Mouse (Mus musculus): Measurements from ENCODE around the gene Pvrig. TPM values are rescaled to one million over a fixed set of nuclear protein-coding genes. Genes with fewer than 3 reads are reported as not detected.
"Not testable (repeated sequence)": the region's sequence is repeated elsewhere in the genome, so short reads cannot be mapped to it uniquely, and the experiment has no call there.

Gene Pvrig
- polyA plus RNA-seq (2015; fragmentation: Nextera tagmentation; extraction: Ambion mirVana) = not detected in 2 replicates

GRCm38 (mm10) chr5:138341661-138342060, at the start of gene Pvrig:
Pvrig (plus strand) TSS chr5:138341961.
- Histone ChIP-seq H3K4me3 (ENCODE audit: low read depth, low read length) (no peak within 1 kb of the TSS), H3K4me1 (ENCODE audit: control insufficient read depth, insufficient read depth, low read length) (no peaks in the 10 kb centered on the region), H3K27me3 (ENCODE audit: control insufficient read depth, insufficient read depth, low read depth, low read length) (no peaks in the 10 kb centered on the region), H3K4me2 (ENCODE audit: low read length) (no peak within 1 kb of the TSS), H3K36me3 (ENCODE audit: control insufficient read depth, insufficient read depth, low read length) (no peaks in the 10 kb centered on the region), H3K27ac (ENCODE audit: low read length) (no peak within 1 kb of the TSS), H3K9me3 (replicated peaks; ENCODE audit: control insufficient read depth, low read length, poor library complexity, severe bottlenecking) (no peaks in the 10 kb centered on the region), H3K9ac (ENCODE audit: low read depth, low read length) (no peak within 1 kb of the TSS)
- no peak for ATAC-seq
- 85% methylated on average over 2 of the region's 2 CpGs for WGBS

- peaks cover 2% of the 10 kb centered on the region; the same call in 1 of the 2 replicates for H3K36me3 ChIP-seq (ENCODE audit: control insufficient read depth, insufficient read depth, low read length)
- H3K9me3 ChIP-seq (replicated peaks; ENCODE audit: control insufficient read depth, low read length, poor library complexity, severe bottlenecking) = no peaks in the 10 kb centered on the region
Measured at GRCm38 (mm10) chr5:138294158-138294557, 47.6 kb upstream of the Pvrig start.

GRCm38 (mm10) chr5:138299613-138300012, 42.1 kb upstream of the Pvrig start:
- WGBS = 86% methylated on average over 2 of the region's 2 CpGs

More at GRCm38 (mm10) chr5:138294158-138294557, 47.6 kb upstream of the Pvrig start:
- Histone ChIP-seq H3K4me2 (ENCODE audit: low read length) (no peak overlapping the region), H3K27me3 (ENCODE audit: control insufficient read depth, insufficient read depth, low read depth, low read length) (no peaks in the 10 kb centered on the region), H3K4me1 (ENCODE audit: control insufficient read depth, insufficient read depth, low read length) (no peaks in the 10 kb centered on the region), H3K9ac (ENCODE audit: low read depth, low read length) (no peak overlapping the region), H3K4me3 (ENCODE audit: low read depth, low read length) (no peak overlapping the region), H3K27ac (ENCODE audit: low read length) (no peak overlapping the region)
- ATAC-seq = no peak

GRCm38 (mm10) chr5:138312795-138313194, 29.0 kb upstream of the Pvrig start:
- H3K27me3 ChIP-seq (ENCODE audit: control insufficient read depth, insufficient read depth, low read depth, low read length) = no peaks in the 10 kb centered on the region
- H3K4me3 ChIP-seq (ENCODE audit: low read depth, low read length) = no peak overlapping the region
- H3K9ac ChIP-seq (ENCODE audit: low read depth, low read length) = no peak overlapping the region
- no peak overlapping the region for H3K27ac ChIP-seq (ENCODE audit: low read length)
- no peak overlapping the region for H3K4me2 ChIP-seq (ENCODE audit: low read length)
- no peaks in the 10 kb centered on the region for H3K9me3 ChIP-seq (replicated peaks; ENCODE audit: control insufficient read depth, low read length, poor library complexity, severe bottlenecking)
- H3K36me3 ChIP-seq (ENCODE audit: control insufficient read depth, insufficient read depth, low read length) = 0 out of 2 replicates have a peak, but pooled peaks cover 4% of the 10 kb centered on the region
- ATAC-seq = no peak
- WGBS = 92% methylated on average over 3 of the region's 3 CpGs
- H3K4me1 ChIP-seq (ENCODE audit: control insufficient read depth, insufficient read depth, low read length) = no peaks in the 10 kb centered on the region

More at GRCm38 (mm10) chr5:138299613-138300012, 42.1 kb upstream of the Pvrig start:
- Histone ChIP-seq H3K4me3 (ENCODE audit: low read depth, low read length) (no peak overlapping the region), H3K4me2 (ENCODE audit: low read length) (no peak overlapping the region), H3K27ac (ENCODE audit: low read length) (no peak overlapping the region), H3K4me1 (ENCODE audit: control insufficient read depth, insufficient read depth, low read length) (no peaks in the 10 kb centered on the region), H3K27me3 (ENCODE audit: control insufficient read depth, insufficient read depth, low read depth, low read length) (no peaks in the 10 kb centered on the region), H3K9ac (ENCODE audit: low read depth, low read length) (no peak overlapping the region), H3K9me3 (replicated peaks; ENCODE audit: control insufficient read depth, low read length, poor library complexity, severe bottlenecking) (no peaks in the 10 kb centered on the region), H3K36me3 (ENCODE audit: control insufficient read depth, insufficient read depth, low read length) (peaks cover 4% of the 10 kb centered on the region; the same call in 1 of the 2 replicates)
- ATAC-seq = no peak

GRCm38 (mm10) chr5:138343216-138343615, 1.5 kb downstream of the Pvrig start:
- H3K9ac ChIP-seq (ENCODE audit: low read depth, low read length) = no peak overlapping the region
- H3K27me3 ChIP-seq (ENCODE audit: control insufficient read depth, insufficient read depth, low read depth, low read length) = no peaks in the 10 kb centered on the region
- no peak overlapping the region for H3K4me3 ChIP-seq (ENCODE audit: low read depth, low read length)
- H3K4me2 ChIP-seq (ENCODE audit: low read length) = no peak overlapping the region
- H3K36me3 ChIP-seq (ENCODE audit: control insufficient read depth, insufficient read depth, low read length) = no peaks in the 10 kb centered on the region
- no peaks in the 10 kb centered on the region for H3K4me1 ChIP-seq (ENCODE audit: control insufficient read depth, insufficient read depth, low read length)
- 89% methylated on average over 3 of the region's 3 CpGs for WGBS
- no peak overlapping the region for H3K27ac ChIP-seq (ENCODE audit: low read length)
- no peaks in the 10 kb centered on the region for H3K9me3 ChIP-seq (replicated peaks; ENCODE audit: control insufficient read depth, low read length, poor library complexity, severe bottlenecking)
- ATAC-seq = no peak

- not testable (repeated sequence) for H3K9me3 ChIP-seq (replicated peaks; ENCODE audit: control insufficient read depth, low read length, poor library complexity, severe bottlenecking)
Measured at GRCm38 (mm10) chr5:138363208-138363607, 21.4 kb downstream of the Pvrig start.

GRCm38 (mm10) chr5:138365347-138365746, 23.6 kb downstream of the Pvrig start:
- not testable (repeated sequence) for H3K9me3 ChIP-seq (replicated peaks; ENCODE audit: control insufficient read depth, low read length, poor library complexity, severe bottlenecking); H3K27ac ChIP-seq (ENCODE audit: low read length); H3K4me1 ChIP-seq (ENCODE audit: control insufficient read depth, insufficient read depth, low read length); H3K4me2 ChIP-seq (ENCODE audit: low read length); H3K36me3 ChIP-seq (ENCODE audit: control insufficient read depth, insufficient read depth, low read length); H3K4me3 ChIP-seq (ENCODE audit: low read depth, low read length); H3K27me3 ChIP-seq (ENCODE audit: control insufficient read depth, insufficient read depth, low read depth, low read length); ATAC-seq; H3K9ac ChIP-seq (ENCODE audit: low read depth, low read length)
- WGBS = 88% methylated on average over 8 of the region's 10 CpGs

More at GRCm38 (mm10) chr5:138363208-138363607, 21.4 kb downstream of the Pvrig start:
- not testable (repeated sequence) for H3K27me3 ChIP-seq (ENCODE audit: control insufficient read depth, insufficient read depth, low read depth, low read length); H3K27ac ChIP-seq (ENCODE audit: low read length); H3K4me1 ChIP-seq (ENCODE audit: control insufficient read depth, insufficient read depth, low read length); H3K4me2 ChIP-seq (ENCODE audit: low read length); ATAC-seq; H3K9ac ChIP-seq (ENCODE audit: low read depth, low read length); H3K36me3 ChIP-seq (ENCODE audit: control insufficient read depth, insufficient read depth, low read length); H3K4me3 ChIP-seq (ENCODE audit: low read depth, low read length)
- WGBS = 93% methylated on average over 5 of the region's 7 CpGs

Other genes with a start within 250 kb of the Pvrig start
- gene Zscan21, start 225.1 kb upstream of the Pvrig start, polyA plus RNA-seq (2015; fragmentation: Nextera tagmentation; extraction: Ambion mirVana) = 85.4 and 96.0 TPM in 2 replicates
- gene Zfp113, start 186.2 kb upstream of the Pvrig start, polyA plus RNA-seq (2015; fragmentation: Nextera tagmentation; extraction: Ambion mirVana) = 23.9 and 26.3 TPM in 2 replicates
- 288 and 309 TPM in 2 replicates for gene Cops6, start 180.9 kb upstream of the Pvrig start, polyA plus RNA-seq (2015; fragmentation: Nextera tagmentation; extraction: Ambion mirVana)
- 24.9 and 27.2 TPM in 2 replicates for gene Ap4m1, start 170.0 kb upstream of the Pvrig start, polyA plus RNA-seq (2015; fragmentation: Nextera tagmentation; extraction: Ambion mirVana)
- 72.3 and 81.6 TPM in 2 replicates for gene Mcm7, start 169.5 kb upstream of the Pvrig start, polyA plus RNA-seq (2015; fragmentation: Nextera tagmentation; extraction: Ambion mirVana)
- gene Taf6, start 154.5 kb upstream of the Pvrig start, polyA plus RNA-seq (2015; fragmentation: Nextera tagmentation; extraction: Ambion mirVana) = 74.4 and 75.8 TPM in 2 replicates
- 29.0 and 33.7 TPM in 2 replicates for gene Cnpy4, start 154.5 kb upstream of the Pvrig start, polyA plus RNA-seq (2015; fragmentation: Nextera tagmentation; extraction: Ambion mirVana)
- 14.5 and 15.5 TPM in 2 replicates for gene Mblac1, start 147.6 kb upstream of the Pvrig start, polyA plus RNA-seq (2015; fragmentation: Nextera tagmentation; extraction: Ambion mirVana)
- gene Nxpe5, start 116.1 kb upstream of the Pvrig start, polyA plus RNA-seq (2015; fragmentation: Nextera tagmentation; extraction: Ambion mirVana) = not detected in 2 replicates
- 95.4 and 101 TPM in 2 replicates for gene Lamtor4, start 86.5 kb upstream of the Pvrig start, polyA plus RNA-seq (2015; fragmentation: Nextera tagmentation; extraction: Ambion mirVana)
- gene BC037034, start 77.9 kb upstream of the Pvrig start, polyA plus RNA-seq (2015; fragmentation: Nextera tagmentation; extraction: Ambion mirVana) = 14.7 and 15.6 TPM in 2 replicates
- gene Gal3st4, start 69.1 kb upstream of the Pvrig start, polyA plus RNA-seq (2015; fragmentation: Nextera tagmentation; extraction: Ambion mirVana) = 1.8 and 2.3 TPM in 2 replicates
- 0.09 and 0.27 TPM in 2 replicates for gene Gm43720, start 62.0 kb upstream of the Pvrig start, polyA plus RNA-seq (2015; fragmentation: Nextera tagmentation; extraction: Ambion mirVana)
- 179 and 220 TPM in 2 replicates for gene Gpc2, start 62.0 kb upstream of the Pvrig start, polyA plus RNA-seq (2015; fragmentation: Nextera tagmentation; extraction: Ambion mirVana)
- 11.7 and 13.1 TPM in 2 replicates for gene Stag3, start 61.7 kb upstream of the Pvrig start, polyA plus RNA-seq (2015; fragmentation: Nextera tagmentation; extraction: Ambion mirVana)
- gene Zfp157, start 99.5 kb downstream of the Pvrig start, polyA plus RNA-seq (2015; fragmentation: Nextera tagmentation; extraction: Ambion mirVana) = 67.0 and 69.6 TPM in 2 replicates
- gene 1700123K08Rik, start 222.8 kb downstream of the Pvrig start, polyA plus RNA-seq (2015; fragmentation: Nextera tagmentation; extraction: Ambion mirVana) = not detected in 2 replicates